Mouse (Mus musculus): Measurements from ENCODE around the gene Drap1. TPM values are rescaled to one million over a fixed set of nuclear protein-coding genes. Genes with fewer than 3 reads are reported as not detected.

Drap1 gene
- polyA plus RNA-seq, 1 experiment, result 195 TPM

DNA sequence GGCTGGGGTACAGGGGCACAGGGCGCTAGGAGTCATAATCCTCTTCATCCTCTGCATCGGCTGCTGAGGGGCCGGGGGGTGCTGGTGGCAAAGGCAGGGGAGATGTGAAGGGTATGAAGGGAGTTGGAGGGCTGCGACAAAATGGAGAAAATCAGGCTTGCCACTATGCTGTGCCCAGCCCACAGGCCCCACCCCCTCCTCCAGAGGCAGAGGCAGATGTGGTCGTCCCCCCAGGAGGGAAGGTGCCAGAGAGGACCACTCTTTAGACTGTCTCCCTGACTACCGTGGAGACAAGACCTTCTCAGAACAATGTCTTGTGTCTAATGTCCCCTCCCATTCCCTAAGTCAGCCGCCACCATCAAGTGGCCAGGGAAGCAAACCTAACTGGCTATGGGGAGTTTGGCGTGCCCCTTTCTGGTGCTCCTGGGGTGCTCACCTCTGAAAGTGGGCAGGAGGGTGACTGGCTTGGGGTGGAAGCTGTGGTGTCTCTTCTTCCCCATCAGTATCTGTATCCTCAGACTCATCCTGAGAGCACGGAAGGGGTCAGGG is 1.8 kb downstream of the Drap1 start:
- WGBS, result 82% methylated on average over 9 of the region's 9 CpGs
- no peak overlapping the region for H3K4me3 ChIP-seq (replicated peaks; ENCODE audit: control insufficient read depth, low read depth, low read length)
- TF ChIP-seq POLR2A (IDR thresholded peaks at IDR 0.05; ENCODE audit: borderline replicate concordance, control insufficient read depth, low read depth, low read length), result no peak
- no peak for TF ChIP-seq CTCF (IDR thresholded peaks at IDR 0.05; ENCODE audit: control insufficient read depth, insufficient read depth, low read length)
- no peak overlapping the region for H3K27ac ChIP-seq (ENCODE audit: control insufficient read depth, insufficient read depth, low read depth, low read length, poor library complexity)
- H3K4me1 ChIP-seq (ENCODE audit: control insufficient read depth, insufficient read depth, low read length), result no peaks in the 10 kb centered on the region; the same call in 1 of the 2 replicates

DNA sequence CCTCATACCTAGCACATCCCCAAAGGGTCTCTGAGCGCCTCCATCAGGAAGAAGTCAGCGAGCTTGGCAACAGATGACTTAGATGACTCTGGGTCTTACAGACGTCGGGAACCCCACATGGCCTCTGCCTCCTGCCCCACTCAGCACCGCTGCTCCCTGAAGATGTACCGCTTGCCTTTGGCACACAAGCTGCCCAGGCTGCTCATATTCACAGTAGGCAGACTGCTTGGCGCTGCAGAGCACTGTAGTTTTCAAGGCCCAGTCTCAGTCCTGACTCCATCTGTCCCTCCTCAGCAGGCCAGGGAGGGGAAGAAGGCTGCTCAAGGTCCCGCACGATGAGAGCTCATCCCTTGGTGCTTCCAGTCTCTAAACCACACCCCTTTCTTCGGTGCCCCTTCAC is 2.5 kb downstream of the Drap1 start:
- WGBS, result 79% methylated on average over 10 of the region's 10 CpGs
- TF ChIP-seq CTCF (IDR thresholded peaks at IDR 0.05; ENCODE audit: control insufficient read depth, insufficient read depth, low read length), result no peak
- TF ChIP-seq POLR2A (IDR thresholded peaks at IDR 0.05; ENCODE audit: borderline replicate concordance, control insufficient read depth, low read depth, low read length), result no peak
- no peak overlapping the region for H3K27ac ChIP-seq (ENCODE audit: control insufficient read depth, insufficient read depth, low read depth, low read length, poor library complexity)

DNA sequence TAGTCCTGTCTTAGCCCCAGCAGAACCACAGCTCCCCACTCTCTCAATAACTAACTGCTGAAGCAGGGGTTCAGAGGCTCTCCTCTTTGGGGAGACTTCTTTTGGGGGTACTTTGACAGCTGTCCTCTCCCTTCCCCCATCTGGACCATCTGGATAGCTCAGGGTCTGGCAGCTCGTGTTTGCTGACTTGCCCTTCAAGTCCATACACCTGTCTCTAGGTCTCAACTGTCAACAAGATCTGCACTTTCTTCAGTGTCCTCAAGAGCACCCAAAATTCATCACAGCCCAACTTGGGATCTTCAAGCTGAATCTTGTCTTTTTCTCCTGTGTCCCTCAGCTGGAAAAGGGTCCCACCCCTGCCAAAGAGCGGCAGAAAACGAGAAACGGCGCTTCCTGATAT is 3.0 kb downstream of the Drap1 start:
- WGBS, result 82% methylated on average over 5 of the region's 5 CpGs

More for the DNA sequence above, 2.5 kb downstream of the Drap1 start:
- H3K4me3 ChIP-seq (replicated peaks; ENCODE audit: control insufficient read depth, low read depth, low read length), result no peak overlapping the region
- no peaks in the 10 kb centered on the region; the same call in 1 of the 2 replicates for H3K4me1 ChIP-seq (ENCODE audit: control insufficient read depth, insufficient read depth, low read length)

DNA sequence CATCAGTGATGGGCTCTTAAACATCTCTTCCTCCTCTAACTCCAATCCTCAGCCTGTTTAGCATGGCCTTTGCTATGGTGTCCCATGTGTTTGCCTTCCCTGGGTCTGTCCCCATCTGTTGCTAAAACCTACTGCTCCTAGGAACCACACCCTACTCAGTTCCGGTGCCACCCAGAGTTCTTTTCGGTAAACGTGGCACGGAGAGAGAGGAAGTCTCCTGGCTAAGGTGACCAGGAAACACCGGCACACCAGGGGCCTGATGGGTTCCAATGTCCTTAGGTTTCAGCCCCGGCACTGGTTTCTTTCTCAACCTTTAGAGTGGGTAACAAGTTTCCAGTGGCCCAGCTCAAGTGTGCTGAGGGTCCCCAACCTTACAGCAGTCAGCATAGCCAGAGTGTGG is 4.2 kb downstream of the Drap1 start:
- no peaks in the 10 kb centered on the region for H3K4me1 ChIP-seq (ENCODE audit: control insufficient read depth, insufficient read depth, low read length)
- TF ChIP-seq CTCF (IDR thresholded peaks at IDR 0.05; ENCODE audit: control insufficient read depth, insufficient read depth, low read length) (no peak), POLR2A (IDR thresholded peaks at IDR 0.05; ENCODE audit: borderline replicate concordance, control insufficient read depth, low read depth, low read length) (no peak)
- H3K27ac ChIP-seq (ENCODE audit: control insufficient read depth, insufficient read depth, low read depth, low read length, poor library complexity), result no peak overlapping the region
- WGBS, result 78% methylated on average over 6 of the region's 6 CpGs
- H3K4me3 ChIP-seq (replicated peaks; ENCODE audit: control insufficient read depth, low read depth, low read length), result no peak overlapping the region

More for the DNA sequence above, 3.0 kb downstream of the Drap1 start:
- Histone ChIP-seq H3K27ac (ENCODE audit: control insufficient read depth, insufficient read depth, low read depth, low read length, poor library complexity) (no peak overlapping the region), H3K4me3 (replicated peaks; ENCODE audit: control insufficient read depth, low read depth, low read length) (no peak overlapping the region), H3K4me1 (ENCODE audit: control insufficient read depth, insufficient read depth, low read length) (no peaks in the 10 kb centered on the region)
- TF ChIP-seq POLR2A (IDR thresholded peaks at IDR 0.05; ENCODE audit: borderline replicate concordance, control insufficient read depth, low read depth, low read length), result no peak
- no peak for TF ChIP-seq CTCF (IDR thresholded peaks at IDR 0.05; ENCODE audit: control insufficient read depth, insufficient read depth, low read length)

DNA sequence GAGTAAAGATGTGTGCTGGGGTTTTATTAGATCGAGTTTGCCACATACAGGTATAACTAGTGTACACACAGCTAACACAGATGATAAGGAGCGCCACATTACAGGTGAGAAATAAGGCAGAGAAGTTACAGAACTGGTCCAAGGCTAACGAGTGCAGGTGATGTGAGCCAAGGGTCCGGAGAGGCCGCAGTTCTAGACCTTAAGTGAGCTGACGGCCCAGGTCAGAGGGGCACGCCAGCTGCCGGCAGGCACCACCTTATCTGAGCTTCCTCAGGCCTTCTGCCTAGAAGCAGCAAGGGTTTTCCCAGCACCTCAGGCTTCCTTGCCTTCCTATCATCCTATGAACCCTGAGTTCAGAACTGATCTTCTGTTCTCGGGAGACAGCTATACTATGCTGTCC is 5.1 kb downstream of the Drap1 start:
- Histone ChIP-seq H3K4me3 (replicated peaks; ENCODE audit: control insufficient read depth, low read depth, low read length) (no peak overlapping the region), H3K27ac (ENCODE audit: control insufficient read depth, insufficient read depth, low read depth, low read length, poor library complexity) (no peak overlapping the region), H3K4me1 (ENCODE audit: control insufficient read depth, insufficient read depth, low read length) (no peaks in the 10 kb centered on the region)
- TF ChIP-seq POLR2A (IDR thresholded peaks at IDR 0.05; ENCODE audit: borderline replicate concordance, control insufficient read depth, low read depth, low read length) (no peak), CTCF (IDR thresholded peaks at IDR 0.05; ENCODE audit: control insufficient read depth, insufficient read depth, low read length) (no peak)
- 81% methylated on average over 9 of the region's 9 CpGs for WGBS

DNA sequence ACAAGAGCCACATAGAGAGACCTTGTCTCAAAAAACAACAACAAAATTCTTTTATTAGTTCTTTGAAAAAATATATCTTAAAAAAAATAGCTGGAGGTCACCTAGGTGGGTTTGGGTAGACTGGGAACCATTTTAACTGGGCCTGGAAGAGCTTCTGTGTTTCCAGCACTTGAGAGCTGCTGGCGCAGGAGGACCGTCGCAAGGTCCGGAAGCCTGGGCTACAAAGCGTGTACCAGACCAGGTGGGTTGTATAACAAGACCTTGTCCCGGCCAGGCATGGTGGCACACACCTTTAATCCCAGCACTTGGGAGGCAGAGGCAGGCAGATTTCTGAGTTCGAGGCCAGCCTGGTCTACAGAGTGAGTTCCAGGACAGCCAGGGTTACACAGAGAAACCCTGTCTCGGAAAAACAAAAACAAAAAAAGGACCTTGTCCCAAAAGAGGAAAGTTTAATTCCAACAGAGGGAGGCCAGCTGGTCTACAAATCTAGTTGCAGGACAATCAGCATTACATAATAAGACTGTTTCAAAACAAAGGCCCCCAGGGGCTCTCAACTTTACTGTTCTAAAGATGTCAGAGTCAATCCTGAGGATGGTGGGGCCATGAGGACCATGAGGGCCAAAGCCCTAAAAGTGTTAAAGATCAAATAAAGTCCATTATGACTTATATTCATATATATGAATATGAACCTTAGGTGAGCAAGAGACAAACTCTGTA is 5.9 kb downstream of the Drap1 start:
- no peaks in the 10 kb centered on the region for H3K4me1 ChIP-seq (ENCODE audit: control insufficient read depth, insufficient read depth, low read length)

DNA sequence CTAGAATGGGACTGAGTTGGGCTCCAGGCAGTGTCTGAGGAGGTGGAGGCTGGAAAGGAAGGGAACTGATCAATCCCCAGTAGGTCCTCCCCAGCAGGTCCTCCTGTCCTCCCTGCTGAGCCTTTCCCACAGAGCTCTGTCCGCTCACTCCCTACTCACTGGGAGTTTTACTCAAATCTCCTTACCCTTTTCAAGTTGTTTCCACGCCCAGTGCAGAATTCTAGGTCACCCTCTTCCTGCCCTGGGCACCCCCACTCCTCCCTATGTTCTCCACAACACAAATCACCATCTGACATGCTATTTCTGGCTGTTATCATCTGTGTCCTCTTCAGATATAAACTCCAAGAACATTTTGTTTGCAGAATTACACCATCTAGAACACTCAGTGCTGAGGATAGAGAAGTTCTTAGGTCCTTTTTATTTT is 10.2 kb downstream of the Drap1 start:
- Histone ChIP-seq H3K27ac (ENCODE audit: control insufficient read depth, insufficient read depth, low read depth, low read length, poor library complexity) (no peak overlapping the region), H3K4me3 (replicated peaks; ENCODE audit: control insufficient read depth, low read depth, low read length) (no peak overlapping the region), H3K4me1 (ENCODE audit: control insufficient read depth, insufficient read depth, low read length) (no peaks in the 10 kb centered on the region; the same call in 1 of the 2 replicates)
- no peak for TF ChIP-seq POLR2A (IDR thresholded peaks at IDR 0.05; ENCODE audit: borderline replicate concordance, control insufficient read depth, low read depth, low read length)
- no peak for TF ChIP-seq CTCF (IDR thresholded peaks at IDR 0.05; ENCODE audit: control insufficient read depth, insufficient read depth, low read length)
- 83% methylated on average over 2 of the region's 2 CpGs for WGBS

More for the DNA sequence above, 5.9 kb downstream of the Drap1 start:
- TF ChIP-seq CTCF (IDR thresholded peaks at IDR 0.05; ENCODE audit: control insufficient read depth, insufficient read depth, low read length) (no peak), POLR2A (IDR thresholded peaks at IDR 0.05; ENCODE audit: borderline replicate concordance, control insufficient read depth, low read depth, low read length) (no peak)
- Histone ChIP-seq H3K27ac (ENCODE audit: control insufficient read depth, insufficient read depth, low read depth, low read length, poor library complexity) (no peak overlapping the region), H3K4me3 (replicated peaks; ENCODE audit: control insufficient read depth, low read depth, low read length) (no peak overlapping the region)
- WGBS, result 95% methylated on average over 8 of the region's 8 CpGs

DNA sequence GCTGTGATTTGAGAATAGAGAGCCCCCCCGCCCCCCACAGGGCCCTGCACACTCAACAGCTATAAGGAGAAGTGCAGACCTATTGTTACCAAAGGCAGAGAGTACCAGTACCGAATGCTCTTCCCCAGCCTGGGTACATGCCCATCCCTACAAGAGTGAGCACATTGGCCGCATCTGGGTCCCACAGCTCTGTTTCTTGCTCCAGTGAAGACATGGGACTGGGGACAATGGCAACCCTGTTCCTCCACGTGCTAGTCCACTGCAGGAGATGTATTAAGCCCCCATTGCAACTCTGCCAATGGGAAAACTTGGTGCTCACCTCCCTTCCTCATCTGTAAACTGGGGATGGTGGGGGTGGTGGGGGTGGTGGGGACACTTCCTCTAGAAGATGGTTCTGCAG is 10.9 kb downstream of the Drap1 start:
- TF ChIP-seq CTCF (IDR thresholded peaks at IDR 0.05; ENCODE audit: control insufficient read depth, insufficient read depth, low read length) (no peak), POLR2A (IDR thresholded peaks at IDR 0.05; ENCODE audit: borderline replicate concordance, control insufficient read depth, low read depth, low read length) (no peak)
- peaks cover 1% of the 10 kb centered on the region; the same call in 1 of the 2 replicates for H3K4me1 ChIP-seq (ENCODE audit: control insufficient read depth, insufficient read depth, low read length)
- no peak overlapping the region for H3K4me3 ChIP-seq (replicated peaks; ENCODE audit: control insufficient read depth, low read depth, low read length)
- no peak overlapping the region for H3K27ac ChIP-seq (ENCODE audit: control insufficient read depth, insufficient read depth, low read depth, low read length, poor library complexity)
- 82% methylated on average over 4 of the region's 4 CpGs for WGBS

Data from bone marrow, adult 2 months (tissue).